Mouse (Mus musculus): ENCODE measurements around the gene Rhbg. TPM values are rescaled to one million over a fixed set of nuclear protein-coding genes. Genes with fewer than 3 reads are reported as not detected.
"Not testable (repeated sequence)": the region's sequence is repeated elsewhere in the genome, so short reads cannot be mapped to it uniquely, and the experiment has no call there.

The Rhbg gene
- polyA plus RNA-seq, 1 experiment from 2014 or later: 0.83 TPM

DNA sequence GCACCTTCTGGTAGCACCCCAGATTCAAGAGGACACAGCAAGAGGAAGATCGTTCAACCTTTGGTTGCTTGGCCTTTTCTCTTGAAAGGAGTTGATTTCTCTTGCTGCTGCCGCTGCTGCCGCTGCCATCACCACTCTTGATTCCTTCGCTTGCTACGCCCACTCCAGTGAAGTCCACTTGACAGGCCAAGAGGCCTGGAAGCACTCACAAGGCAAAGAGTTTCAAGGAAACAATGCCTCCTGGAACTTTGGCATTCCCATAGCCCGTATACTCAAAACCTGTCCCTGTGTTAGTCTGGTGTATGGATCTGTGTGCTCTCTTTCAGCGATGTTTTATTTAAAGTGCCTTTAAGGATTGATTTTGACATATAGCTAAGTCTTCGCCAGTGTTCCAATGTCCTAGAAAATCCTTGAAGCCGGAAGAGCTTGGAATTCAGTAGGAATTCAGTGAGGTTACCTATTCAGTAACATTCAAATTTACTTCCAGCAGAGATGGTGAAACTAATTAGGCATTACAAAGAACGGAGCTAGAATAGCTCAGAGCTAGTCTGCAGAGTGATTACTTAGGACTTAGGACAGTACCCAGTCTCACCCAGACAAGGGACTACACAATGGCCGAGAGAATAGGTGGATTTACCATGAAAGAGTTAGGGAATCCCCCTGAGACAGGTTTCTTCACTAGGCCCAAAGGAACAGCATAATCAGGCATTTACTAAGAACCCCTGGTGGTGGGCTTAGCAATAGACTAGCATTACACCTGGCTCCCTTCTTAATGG lies 26.8 kb upstream of the Rhbg start:
- H3K36me3 ChIP-seq; H3K9ac ChIP-seq (replicated peaks); ATAC-seq (ENCODE audit: low FRiP score); H3K27me3 ChIP-seq (replicated peaks); H3K4me3 ChIP-seq (replicated peaks); H3K9me3 ChIP-seq (replicated peaks); H3K4me2 ChIP-seq; H3K27ac ChIP-seq (replicated peaks); H3K4me1 ChIP-seq: not testable (repeated sequence)
- WGBS: 67% methylated on average over 11 of the region's 11 CpGs

DNA sequence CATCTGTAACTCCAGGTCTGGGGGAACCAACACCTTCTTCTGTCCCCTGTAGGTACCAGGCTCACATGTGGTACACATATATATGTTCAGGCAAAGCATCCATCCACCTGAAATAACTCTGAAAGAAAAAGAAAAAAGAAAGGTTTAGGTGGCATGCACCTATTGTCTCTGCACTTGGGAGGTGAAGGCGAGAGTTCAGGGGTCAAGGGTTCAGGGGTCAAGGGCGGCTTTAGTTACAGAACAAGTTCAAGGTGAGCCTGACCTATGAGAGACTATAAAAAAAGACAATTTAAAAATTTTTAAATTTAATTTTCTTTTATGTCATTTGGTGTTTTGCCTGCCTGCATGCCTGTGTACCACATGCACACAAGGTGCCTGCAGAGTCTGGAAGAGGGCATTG lies 25.5 kb upstream of the Rhbg start:
- H3K9ac ChIP-seq (replicated peaks): no peak overlapping the region
- H3K4me1 ChIP-seq: no peaks in the 10 kb centered on the region
- H3K36me3 ChIP-seq: no peaks in the 10 kb centered on the region
- no peak overlapping the region for H3K4me2 ChIP-seq
- H3K9me3 ChIP-seq (replicated peaks): no peaks in the 10 kb centered on the region
- no peak for ATAC-seq (ENCODE audit: low FRiP score)
- WGBS: 93% methylated on average over 2 of the region's 2 CpGs
- no peak overlapping the region for H3K4me3 ChIP-seq (replicated peaks)
- H3K27ac ChIP-seq (replicated peaks): no peak overlapping the region
- no peaks in the 10 kb centered on the region for H3K27me3 ChIP-seq (replicated peaks)

DNA sequence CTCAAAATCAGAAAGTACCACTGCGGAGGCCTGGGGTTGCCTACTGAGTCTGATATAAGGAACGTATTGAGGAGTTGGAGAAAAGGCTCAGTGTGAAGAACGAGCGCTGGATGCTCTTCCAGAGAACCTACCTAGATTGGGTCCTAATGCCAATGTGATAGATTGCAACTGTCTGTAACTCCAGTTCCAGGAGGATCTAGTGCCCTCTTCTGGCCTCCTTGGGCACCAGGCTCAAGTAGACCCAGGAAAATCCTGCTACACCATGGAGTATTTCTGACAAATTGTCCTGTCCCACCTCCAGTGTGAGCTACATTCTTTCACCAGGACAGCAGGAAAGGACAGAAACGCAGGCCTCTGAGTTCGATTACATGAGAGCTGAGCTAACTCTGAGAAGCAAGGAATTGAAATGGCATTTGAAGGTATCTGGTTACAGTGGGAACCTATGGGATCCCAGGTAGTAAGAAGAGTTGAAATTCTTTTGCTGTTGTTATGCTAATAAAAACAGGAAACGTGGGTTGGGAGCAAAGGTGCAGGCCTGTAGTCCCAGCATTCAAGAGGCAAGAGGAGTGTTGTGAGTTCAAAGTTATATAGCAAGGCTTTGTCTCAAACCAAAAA lies 22.1 kb upstream of the Rhbg start:
- ATAC-seq (ENCODE audit: low FRiP score): no peak
- WGBS: 45% methylated on average over 7 of the region's 7 CpGs
- Histone ChIP-seq H3K4me1 (no peaks in the 10 kb centered on the region), H3K9me3 (replicated peaks) (no peaks in the 10 kb centered on the region), H3K27ac (replicated peaks) (no peak overlapping the region), H3K27me3 (replicated peaks) (no peaks in the 10 kb centered on the region), H3K4me2 (no peak overlapping the region), H3K9ac (replicated peaks) (no peak overlapping the region), H3K36me3 (no peaks in the 10 kb centered on the region), H3K4me3 (replicated peaks) (no peak overlapping the region)

DNA sequence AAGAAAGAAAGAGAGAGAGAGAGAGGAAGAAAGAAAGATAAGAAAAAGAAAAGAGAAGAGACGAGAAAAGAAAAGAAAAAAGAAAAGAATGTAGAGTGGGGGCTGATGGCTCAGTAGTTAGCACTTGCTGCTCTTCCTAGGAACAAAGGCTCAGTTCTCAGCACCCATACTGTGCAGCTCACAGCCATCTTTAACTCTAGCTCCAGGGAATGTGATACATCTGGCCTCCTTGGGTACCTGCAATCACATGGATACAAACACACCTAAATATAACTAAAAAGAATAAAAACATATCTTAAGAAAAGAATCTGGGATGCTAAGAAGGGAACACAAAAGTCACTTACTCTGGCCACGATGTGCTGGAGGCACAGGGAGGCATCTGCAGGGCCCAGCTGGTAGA lies 21.6 kb upstream of the Rhbg start:
- no peaks in the 10 kb centered on the region for H3K4me1 ChIP-seq
- no peak overlapping the region for H3K4me2 ChIP-seq
- H3K27me3 ChIP-seq (replicated peaks): no peaks in the 10 kb centered on the region
- no peak overlapping the region for H3K9ac ChIP-seq (replicated peaks)
- no peak overlapping the region for H3K27ac ChIP-seq (replicated peaks)
- 92% methylated on average over 2 of the region's 2 CpGs for WGBS
- no peak for ATAC-seq (ENCODE audit: low FRiP score)
- H3K4me3 ChIP-seq (replicated peaks): no peak overlapping the region
- no peaks in the 10 kb centered on the region for H3K9me3 ChIP-seq (replicated peaks)
- no peaks in the 10 kb centered on the region for H3K36me3 ChIP-seq

DNA sequence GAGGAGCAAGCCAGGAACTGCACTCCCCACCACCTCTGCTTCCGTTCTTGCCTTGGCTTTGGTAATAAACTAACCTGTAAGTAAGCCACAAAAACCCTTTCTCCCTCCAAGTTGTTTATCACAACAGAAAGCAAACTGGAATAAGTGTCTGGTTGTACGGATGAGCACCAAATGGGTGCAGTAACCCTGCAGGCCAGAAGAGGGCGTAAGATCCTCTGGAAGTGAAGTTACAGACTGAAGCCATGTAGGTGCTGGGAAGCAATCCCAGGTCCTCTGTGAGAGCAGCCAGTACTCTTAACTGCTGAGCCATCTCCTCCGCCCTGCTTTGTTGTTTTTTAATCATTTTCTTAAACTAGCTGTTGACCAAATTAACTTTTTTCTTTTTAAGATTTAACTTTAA lies 19.5 kb upstream of the Rhbg start:
- no peak overlapping the region for H3K9ac ChIP-seq (replicated peaks)

DNA sequence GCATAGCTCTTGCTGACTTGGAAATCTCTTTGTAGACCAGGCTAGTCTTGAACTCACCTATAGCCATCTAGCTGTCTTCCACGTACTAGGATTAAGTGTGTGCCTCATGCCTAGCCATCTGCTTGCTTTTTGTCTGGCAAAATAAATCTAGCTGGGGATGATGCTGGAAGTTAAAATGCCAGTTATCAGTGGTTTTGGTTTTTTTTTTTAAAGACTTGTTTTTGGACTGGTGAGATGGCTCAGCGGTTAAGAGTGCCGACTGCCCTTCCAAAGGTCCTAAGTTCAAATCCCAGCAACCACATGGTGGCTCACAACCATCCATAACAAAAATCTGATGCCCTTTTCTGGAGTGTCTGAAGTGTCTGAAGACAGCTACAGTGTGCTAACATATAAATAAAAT lies 17.4 kb upstream of the Rhbg start:
- 93% methylated on average over 3 of the region's 3 CpGs for WGBS
- no peak overlapping the region for H3K9ac ChIP-seq (replicated peaks)
- H3K4me1 ChIP-seq: no peaks in the 10 kb centered on the region
- no peak overlapping the region for H3K4me2 ChIP-seq
- H3K4me3 ChIP-seq (replicated peaks): no peak overlapping the region
- no peak for ATAC-seq (ENCODE audit: low FRiP score)
- no peak overlapping the region for H3K27ac ChIP-seq (replicated peaks)
- no peaks in the 10 kb centered on the region for H3K36me3 ChIP-seq
- no peaks in the 10 kb centered on the region for H3K27me3 ChIP-seq (replicated peaks)
- no peaks in the 10 kb centered on the region for H3K9me3 ChIP-seq (replicated peaks)

More for the DNA sequence above, 19.5 kb upstream of the Rhbg start:
- Histone ChIP-seq H3K27ac (replicated peaks) (no peak overlapping the region), H3K36me3 (no peaks in the 10 kb centered on the region), H3K27me3 (replicated peaks) (no peaks in the 10 kb centered on the region), H3K4me1 (no peaks in the 10 kb centered on the region), H3K4me2 (no peak overlapping the region), H3K4me3 (replicated peaks) (no peak overlapping the region), H3K9me3 (replicated peaks) (no peaks in the 10 kb centered on the region)
- 91% methylated on average over 4 of the region's 4 CpGs for WGBS
- ATAC-seq (ENCODE audit: low FRiP score): no peak

DNA sequence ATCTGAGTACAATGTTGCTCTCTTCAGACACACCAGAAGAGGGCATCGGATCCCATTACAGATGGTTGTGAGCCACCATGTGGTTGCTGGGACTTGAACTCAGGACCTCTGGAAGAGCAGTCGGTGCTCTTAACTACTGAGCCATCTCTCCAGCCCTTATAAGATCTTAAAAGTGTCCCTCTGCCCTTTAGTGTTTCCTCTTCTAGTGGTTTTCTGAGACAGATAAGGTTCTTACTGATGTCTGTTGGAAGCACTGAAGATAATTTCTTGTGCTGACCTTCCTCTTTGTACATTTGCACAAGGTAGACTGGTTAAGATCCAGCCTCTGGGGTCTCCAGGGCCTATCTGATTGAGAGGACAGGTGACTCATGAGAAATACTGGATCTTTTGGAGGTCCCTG lies 16.8 kb upstream of the Rhbg start:
- H3K9ac ChIP-seq (replicated peaks); H3K36me3 ChIP-seq; H3K4me2 ChIP-seq; H3K4me3 ChIP-seq (replicated peaks); ATAC-seq (ENCODE audit: low FRiP score); H3K27ac ChIP-seq (replicated peaks); H3K9me3 ChIP-seq (replicated peaks); H3K4me1 ChIP-seq; H3K27me3 ChIP-seq (replicated peaks): not testable (repeated sequence)
- 92% methylated on average over 2 of the region's 2 CpGs for WGBS

DNA sequence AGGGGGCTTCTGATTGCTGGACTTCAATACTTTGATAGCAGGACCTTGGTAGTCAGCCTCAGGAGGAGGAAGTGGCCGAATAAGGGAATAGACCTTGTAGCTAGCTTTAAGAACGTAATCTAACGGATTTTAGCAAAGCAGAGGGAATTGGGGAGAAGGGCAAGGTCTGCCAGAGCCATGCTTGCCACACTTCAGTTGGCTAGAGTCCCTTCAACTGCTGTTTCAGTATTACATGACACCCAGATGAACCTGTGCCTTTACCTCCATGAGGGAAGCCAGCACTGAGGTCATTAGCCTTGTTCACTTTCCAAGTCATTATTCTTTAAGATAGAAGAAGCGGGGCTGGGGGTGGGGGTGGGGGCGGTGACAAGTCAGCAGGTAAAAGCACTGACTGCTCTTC lies 14.5 kb upstream of the Rhbg start:
- 89% methylated on average over 5 of the region's 5 CpGs for WGBS
- Histone ChIP-seq H3K9ac (replicated peaks) (no peak overlapping the region), H3K9me3 (replicated peaks) (no peaks in the 10 kb centered on the region)

DNA sequence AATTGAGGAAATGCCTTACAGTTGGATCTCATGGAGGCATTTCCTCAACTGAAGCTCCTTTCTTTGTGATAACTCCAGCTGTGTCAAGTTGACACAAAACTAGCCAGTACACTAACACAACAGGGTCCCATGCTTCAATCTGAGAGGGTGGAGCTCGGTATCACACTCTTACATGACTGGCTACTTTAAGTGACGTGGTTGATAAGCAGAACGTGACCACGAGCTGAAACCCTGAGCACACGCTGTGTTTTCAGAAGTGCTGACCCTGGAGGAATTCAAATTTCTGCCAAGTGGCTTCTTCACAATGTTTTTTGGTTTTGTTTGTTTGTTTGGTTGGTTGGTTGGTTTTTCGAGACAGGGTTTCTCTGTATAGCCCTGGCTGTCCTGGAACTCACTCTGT lies 13.5 kb upstream of the Rhbg start:
- not testable (repeated sequence) for ATAC-seq (ENCODE audit: low FRiP score); H3K9ac ChIP-seq (replicated peaks); H3K27ac ChIP-seq (replicated peaks); H3K9me3 ChIP-seq (replicated peaks); H3K27me3 ChIP-seq (replicated peaks); H3K4me3 ChIP-seq (replicated peaks); H3K36me3 ChIP-seq; H3K4me2 ChIP-seq; H3K4me1 ChIP-seq
- WGBS: 89% methylated on average over 6 of the region's 6 CpGs

More for the DNA sequence above, 14.5 kb upstream of the Rhbg start:
- no peak overlapping the region for H3K4me3 ChIP-seq (replicated peaks)
- no peaks in the 10 kb centered on the region for H3K4me1 ChIP-seq
- ATAC-seq (ENCODE audit: low FRiP score): no peak
- no peak overlapping the region for H3K4me2 ChIP-seq
- no peaks in the 10 kb centered on the region for H3K36me3 ChIP-seq
- H3K27me3 ChIP-seq (replicated peaks): no peaks in the 10 kb centered on the region
- H3K27ac ChIP-seq (replicated peaks): no peak overlapping the region

DNA sequence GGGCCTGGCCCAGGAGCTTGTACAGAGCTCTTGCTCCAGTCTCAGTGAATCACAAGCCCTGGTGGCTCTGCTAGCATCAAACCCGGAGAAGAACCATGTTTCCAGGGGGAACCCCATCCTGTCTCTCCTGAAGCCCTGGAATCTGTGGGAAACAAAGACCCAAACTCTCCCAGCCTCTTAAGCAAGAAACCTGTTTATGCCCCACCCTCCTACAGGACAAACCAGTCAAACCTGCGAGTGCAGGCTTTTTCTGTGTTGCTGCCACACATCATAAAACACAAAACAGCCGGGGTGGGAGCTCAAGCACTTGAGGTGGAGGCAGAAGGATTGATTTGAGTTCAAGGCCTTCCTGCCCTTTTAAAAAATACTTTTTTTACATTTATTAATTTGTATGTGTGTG lies 7.8 kb upstream of the Rhbg start:
- Histone ChIP-seq H3K27me3 (replicated peaks) (no peaks in the 10 kb centered on the region), H3K4me3 (replicated peaks) (no peak overlapping the region), H3K9ac (replicated peaks) (no peak overlapping the region), H3K36me3 (no peaks in the 10 kb centered on the region), H3K9me3 (replicated peaks) (no peaks in the 10 kb centered on the region), H3K27ac (replicated peaks) (no peak overlapping the region), H3K4me2 (no peak overlapping the region), H3K4me1 (no peaks in the 10 kb centered on the region)
- no peak for ATAC-seq (ENCODE audit: low FRiP score)
- 71% methylated on average over 3 of the region's 3 CpGs for WGBS

DNA sequence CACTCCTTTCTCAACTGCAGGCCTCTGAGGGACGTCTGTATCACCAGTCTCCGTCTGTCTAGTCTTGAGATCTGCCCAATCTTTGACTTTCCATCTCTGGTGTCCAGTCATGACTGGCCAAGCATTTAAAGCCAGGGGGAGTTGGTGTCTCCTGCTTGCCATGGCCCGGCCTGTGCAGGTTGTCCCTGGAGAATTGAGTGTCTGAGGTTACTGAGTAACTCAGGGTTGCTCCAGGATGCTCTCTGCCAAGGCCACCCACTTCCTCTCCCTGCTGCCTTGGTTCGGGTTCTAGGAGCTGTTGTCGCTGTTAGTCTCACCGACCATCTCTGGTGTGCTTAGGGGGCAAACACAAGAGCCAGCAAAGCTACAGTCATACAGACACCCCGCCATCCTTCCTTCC lies 1.9 kb upstream of the Rhbg start:
- Histone ChIP-seq H3K27ac (replicated peaks) (no peak overlapping the region), H3K4me3 (replicated peaks) (no peak overlapping the region), H3K36me3 (no peaks in the 10 kb centered on the region), H3K4me1 (peaks cover 9% of the 10 kb centered on the region), H3K9ac (replicated peaks) (no peak overlapping the region), H3K4me2 (no peak overlapping the region), H3K9me3 (replicated peaks) (no peaks in the 10 kb centered on the region), H3K27me3 (replicated peaks) (peaks cover 31% of the 10 kb centered on the region)
- 83% methylated on average over 7 of the region's 7 CpGs for WGBS
- ATAC-seq (ENCODE audit: low FRiP score): no peak

DNA sequence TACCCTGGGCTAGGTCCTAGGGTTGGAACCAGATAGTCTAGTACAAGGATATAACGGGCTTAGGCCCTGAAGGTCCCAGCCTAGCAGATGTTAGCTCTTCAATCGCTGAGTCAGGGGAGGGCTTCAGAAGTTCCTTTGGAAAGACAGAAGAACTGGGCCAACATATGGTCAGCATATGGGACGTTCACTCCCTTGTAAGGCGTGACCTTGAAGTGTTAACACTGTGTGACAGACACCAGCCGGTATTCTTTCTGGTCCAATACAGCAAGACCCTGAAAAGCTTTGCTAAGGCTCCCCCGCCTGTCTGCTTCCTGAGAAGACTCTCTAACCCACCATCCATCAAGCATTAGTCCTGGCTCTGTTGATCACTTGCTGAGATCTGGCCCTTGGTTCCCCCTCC lies 1.4 kb upstream of the Rhbg start:
- H3K4me2 ChIP-seq: no peak overlapping the region
- ATAC-seq (ENCODE audit: low FRiP score): no peak

More for the DNA sequence above, 1.4 kb upstream of the Rhbg start:
- Histone ChIP-seq H3K9me3 (replicated peaks) (no peaks in the 10 kb centered on the region), H3K4me1 (peaks cover 9% of the 10 kb centered on the region), H3K9ac (replicated peaks) (no peak overlapping the region), H3K27ac (replicated peaks) (no peak overlapping the region), H3K36me3 (no peaks in the 10 kb centered on the region), H3K4me3 (replicated peaks) (no peak overlapping the region), H3K27me3 (replicated peaks) (peaks cover 31% of the 10 kb centered on the region)
- 82% methylated on average over 6 of the region's 6 CpGs for WGBS

Measured in neural tube, embryonic 15.5 days (tissue).